Mouse (Mus musculus): Measurements from ENCODE around the gene Itga5.

The Itga5 gene

DNA sequence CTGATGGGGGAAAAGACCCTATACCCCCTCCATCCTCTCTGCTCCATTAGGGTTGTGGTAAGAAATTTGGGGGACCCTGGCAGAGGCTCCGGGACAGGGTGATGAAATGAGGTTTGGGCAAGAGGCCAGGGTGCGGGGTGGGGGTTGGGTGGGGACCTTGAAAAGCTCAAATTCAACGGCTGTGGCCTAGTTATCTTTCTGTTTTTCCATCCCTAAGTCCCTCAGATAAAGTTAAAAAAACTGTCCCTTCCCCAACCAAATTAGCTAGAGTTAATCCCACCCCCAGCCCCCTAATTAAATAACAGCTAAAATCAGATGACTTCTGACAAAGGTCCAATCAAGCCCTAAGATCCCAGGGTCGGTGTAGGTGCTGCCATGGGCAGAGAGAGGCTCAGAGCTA is 1.8 kb downstream of the Itga5 start:
- DNase-seq (ENCODE audit: low spot score), result no peak

DNA sequence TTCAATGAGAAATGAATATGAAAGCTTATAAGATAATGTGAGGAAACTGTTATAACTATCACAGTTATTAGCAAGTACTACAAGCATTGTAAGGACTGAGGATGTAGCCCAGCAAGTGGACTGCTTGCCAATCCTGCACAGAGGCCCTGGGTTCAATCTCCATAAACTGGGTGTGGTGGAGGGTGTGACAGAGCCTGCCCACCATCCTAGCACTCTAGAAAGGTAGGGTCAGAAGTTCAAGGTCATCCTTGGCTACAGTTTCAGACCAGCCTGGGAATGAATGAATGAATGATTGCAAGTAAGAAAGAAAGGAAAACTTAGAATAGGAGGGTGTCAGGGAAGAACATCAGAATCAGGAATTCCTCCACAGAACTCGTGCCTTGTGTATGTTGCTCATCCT is 2.8 kb downstream of the Itga5 start:
- no peak for DNase-seq (ENCODE audit: low spot score)

GRCm38 (mm10) chr15:103362950-103363349 is 3.6 kb downstream of the Itga5 start:
- DNase-seq (ENCODE audit: low spot score), result no peak

GRCm38 (mm10) chr15:103362333-103362732 is 4.2 kb downstream of the Itga5 start:
- no peak for DNase-seq (ENCODE audit: low spot score)

- DNase-seq (ENCODE audit: low spot score), result no peak
Measured at GRCm38 (mm10) chr15:103361269-103361668, 5.3 kb downstream of the Itga5 start.

- DNase-seq (ENCODE audit: low spot score), result peak; percentile 89
Measured at GRCm38 (mm10) chr15:103359869-103360602, 6.5 kb downstream of the Itga5 start.

DNA sequence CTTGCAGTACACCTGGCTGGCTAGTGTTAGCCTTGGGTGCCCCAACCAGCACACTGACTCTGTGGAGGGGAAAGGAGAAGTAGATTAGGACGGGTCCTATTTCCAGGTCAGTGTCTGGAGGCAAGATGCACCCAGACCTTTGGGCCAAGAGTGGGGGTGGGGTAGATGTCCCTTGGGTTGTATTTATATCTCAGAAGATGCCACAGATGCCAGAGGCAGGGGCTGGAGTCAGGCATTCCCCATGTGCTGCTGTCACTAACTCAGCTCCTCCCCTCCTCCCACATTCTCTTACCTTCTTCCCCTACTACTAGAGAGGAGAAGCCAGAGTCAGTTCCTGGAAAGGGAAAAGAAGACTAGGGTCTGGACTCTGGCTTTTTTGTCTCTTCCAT is 7.4 kb downstream of the Itga5 start:
- no peak for DNase-seq (ENCODE audit: low spot score)

GRCm38 (mm10) chr15:103358278-103359121 is 8.1 kb downstream of the Itga5 start:
- peak; percentile 60 for DNase-seq (ENCODE audit: low spot score)

- no peak for DNase-seq (ENCODE audit: low spot score)
Measured at GRCm38 (mm10) chr15:103357817-103358216, 8.7 kb downstream of the Itga5 start.

DNA sequence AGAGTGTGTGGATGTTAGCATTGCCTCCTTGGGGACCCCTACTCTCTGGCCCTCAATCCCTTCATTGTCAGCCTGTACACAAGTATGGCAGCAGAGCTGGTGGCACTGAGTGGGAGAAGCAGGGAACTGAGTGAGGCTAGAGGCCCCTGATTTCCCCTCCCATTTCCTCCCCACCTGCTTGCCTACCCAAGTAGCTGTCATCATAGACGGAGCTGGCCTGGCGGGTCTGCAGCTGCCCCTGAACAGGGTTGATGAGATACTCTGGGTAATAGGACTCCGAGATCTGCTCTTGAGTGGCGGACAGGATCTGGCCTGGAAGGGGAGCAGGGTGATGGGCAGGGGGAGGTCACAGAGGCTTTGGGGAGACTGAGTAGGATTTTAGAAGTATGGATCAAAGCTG is 10.4 kb downstream of the Itga5 start:
- DNase-seq (ENCODE audit: low spot score), result no peak

- no peak for DNase-seq (ENCODE audit: low spot score)
Measured at GRCm38 (mm10) chr15:103355420-103355819, 11.1 kb downstream of the Itga5 start.

DNA sequence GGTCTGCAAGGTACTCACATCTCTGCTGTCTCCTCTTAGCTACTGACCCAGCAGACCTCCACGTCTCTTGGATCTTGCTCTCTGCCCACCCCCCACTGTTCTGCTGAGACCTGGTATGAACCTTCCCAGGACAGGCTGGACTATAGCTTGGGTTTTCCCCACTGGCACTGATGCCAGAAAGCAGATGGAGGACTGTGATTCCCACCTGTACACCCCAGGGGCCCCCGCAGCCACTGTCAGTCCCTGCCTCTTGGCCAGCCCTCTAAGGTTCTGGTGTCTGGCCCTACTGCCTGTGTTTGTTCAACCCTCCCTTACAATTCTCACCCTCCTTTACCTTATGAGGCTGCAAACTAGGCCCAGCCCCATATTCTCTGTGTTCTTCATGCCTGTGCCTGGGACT is 11.9 kb downstream of the Itga5 start:
- no peak for DNase-seq (ENCODE audit: low spot score)

GRCm38 (mm10) chr15:103353511-103354256 is 12.9 kb downstream of the Itga5 start:
- no peak for DNase-seq (ENCODE audit: low spot score)

DNA sequence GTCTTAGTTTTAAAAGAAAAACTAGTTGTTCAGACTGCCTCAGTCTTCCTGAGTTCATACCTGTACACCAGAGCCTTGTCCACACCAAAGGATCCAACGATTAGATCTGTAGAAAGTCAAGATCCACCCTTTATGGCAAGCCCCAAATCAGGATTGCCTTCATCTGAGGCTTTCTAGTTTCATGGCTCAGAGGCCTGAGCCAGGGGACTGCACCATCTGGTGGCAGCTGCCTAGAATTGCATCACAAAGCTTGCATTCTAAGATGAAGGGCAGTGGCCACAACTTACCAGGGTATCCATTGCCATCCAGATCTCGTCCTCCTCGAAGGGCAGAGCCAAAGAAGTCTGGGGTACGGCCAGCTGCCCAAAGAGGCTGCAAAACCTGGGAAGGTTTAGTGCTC is 13.7 kb downstream of the Itga5 start:
- DNase-seq (ENCODE audit: low spot score), result peak; percentile 78

DNA sequence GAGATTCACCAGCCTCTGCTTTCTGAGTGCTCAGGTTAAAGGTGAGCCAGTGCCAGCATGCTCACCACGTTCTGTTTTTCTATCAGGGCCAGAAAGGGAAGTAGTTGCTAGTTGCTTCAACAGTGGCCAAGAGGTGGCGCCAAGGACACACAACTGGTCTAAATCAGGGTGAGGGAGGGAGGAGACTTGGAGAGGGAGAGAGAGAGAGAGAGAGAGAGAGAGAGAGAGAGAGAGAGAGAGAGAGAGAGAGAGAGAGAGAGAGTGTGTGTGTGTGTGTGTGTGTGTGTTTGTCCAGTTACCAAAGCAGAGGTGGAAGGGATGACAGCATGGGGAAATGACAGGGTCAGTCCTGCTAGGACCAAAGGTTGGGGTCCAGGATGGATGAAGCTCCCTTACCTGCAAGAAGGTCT is 19.3 kb downstream of the Itga5 start:
- peak; percentile 94 for DNase-seq (ENCODE audit: low spot score)

DNA sequence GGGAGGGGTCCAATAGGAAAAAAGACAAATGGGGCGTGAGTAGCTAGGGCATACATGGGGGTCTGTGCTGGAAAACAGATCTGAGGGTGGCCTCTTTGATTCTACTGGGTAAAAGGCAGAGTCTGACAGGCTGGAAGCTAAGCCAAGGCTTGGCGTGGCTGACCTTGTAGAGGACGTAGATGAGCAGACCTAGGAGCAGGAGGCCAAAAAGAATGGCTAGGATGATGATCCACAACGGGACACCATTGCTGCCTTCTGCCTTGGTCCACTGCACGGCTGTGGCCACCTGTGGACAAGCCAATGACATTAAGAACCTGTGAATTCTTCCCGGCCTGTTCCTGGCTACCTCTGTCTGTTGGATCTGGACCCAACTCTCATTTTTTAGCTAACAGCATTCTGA is 20.8 kb downstream of the Itga5 start:
- DNase-seq (ENCODE audit: low spot score), result no peak

DNA sequence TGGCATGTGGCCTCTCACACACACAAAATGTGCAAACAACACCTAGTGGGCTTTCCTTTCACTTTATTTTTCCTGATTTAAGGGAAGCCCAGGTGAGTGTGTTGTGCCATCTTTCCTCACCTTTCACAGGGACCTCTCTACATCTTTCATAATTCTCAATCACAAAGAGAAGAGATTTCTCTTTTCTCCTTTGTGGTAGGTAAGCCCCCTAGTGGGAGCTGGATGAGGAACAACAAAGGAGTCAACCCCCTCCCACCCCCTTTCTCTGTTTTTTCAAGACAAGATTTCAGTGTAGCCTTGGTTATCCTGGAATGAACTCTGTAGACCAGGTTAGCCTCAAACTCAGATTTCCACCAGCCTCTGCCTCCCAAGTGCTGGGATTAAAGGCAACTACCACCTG is 23.0 kb downstream of the Itga5 start:
- no peak for DNase-seq (ENCODE audit: low spot score)

GRCm38 (mm10) chr15:103343008-103343407 is 23.6 kb downstream of the Itga5 start:
- DNase-seq (ENCODE audit: low spot score), result no peak

GRCm38 (mm10) chr15:103342415-103342814 is 24.1 kb downstream of the Itga5 start:
- peak; percentile 92 for DNase-seq (ENCODE audit: low spot score)

DNA sequence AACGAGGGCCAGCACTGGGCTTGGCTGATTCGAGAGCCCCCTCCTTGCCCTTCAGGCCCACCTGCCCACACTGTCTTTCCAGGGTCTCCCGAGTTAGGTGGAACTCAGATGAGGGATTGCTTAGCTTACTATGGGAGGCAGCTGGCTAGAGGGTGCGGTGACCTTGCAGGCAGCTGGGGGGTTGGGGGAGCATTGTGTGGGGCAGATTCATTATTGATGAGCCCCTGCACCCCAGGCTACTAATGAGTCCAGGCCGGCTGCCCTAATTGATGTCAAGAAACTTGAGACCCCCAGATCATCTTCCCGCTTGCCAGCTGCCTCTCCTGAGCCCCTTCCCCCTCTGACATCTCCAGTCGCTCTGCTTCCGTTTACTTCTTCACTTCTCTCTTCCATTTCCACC is 25.0 kb downstream of the Itga5 start:
- no peak for DNase-seq (ENCODE audit: low spot score)

DNA sequence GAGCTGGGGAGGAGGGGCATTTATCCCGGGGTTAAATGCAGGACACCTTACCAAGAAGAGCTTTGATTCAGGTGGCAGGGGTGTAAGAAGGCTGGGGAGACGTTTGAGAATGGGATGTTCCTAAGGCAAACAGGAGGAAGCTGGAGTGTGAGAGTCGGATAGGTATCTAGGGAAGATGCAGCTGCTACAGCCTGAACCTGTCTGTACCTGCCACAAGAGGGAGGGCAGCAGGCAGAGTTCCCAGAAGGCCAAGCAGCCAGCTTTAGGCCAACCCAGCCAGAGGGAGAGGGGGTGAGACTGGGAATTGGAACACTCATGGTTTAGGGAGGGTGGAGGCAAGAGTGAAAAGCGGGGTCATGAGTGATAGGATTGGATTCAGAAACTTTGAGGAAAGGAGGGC is 25.8 kb downstream of the Itga5 start:
- no peak for DNase-seq (ENCODE audit: low spot score)

DNA sequence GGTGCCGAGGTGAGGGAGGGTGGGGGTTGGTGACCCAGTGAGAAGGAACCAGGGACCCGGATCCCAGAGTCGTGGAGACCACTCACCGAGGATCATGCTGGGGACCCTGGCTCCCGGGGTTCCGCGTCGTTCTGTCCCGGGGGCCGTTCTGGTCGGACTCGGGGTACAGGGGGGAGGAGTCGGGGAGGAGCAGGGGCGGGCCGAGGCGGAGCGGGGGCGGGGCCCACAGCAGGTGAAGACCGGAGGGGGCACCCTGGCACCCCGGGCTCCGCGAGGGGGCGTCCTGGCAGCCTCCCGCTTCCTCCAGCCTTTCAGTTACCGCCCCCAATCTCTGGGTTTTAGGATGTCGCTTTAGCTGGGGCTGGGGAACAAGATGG is 26.6 kb downstream of the Itga5 start, which contains the start of gene Zfp385a:
Gene Zfp385a (minus strand): TSS at position 133 of the 377 bp plus-strand sequence.
- DNase-seq (ENCODE audit: low spot score), result no peak
